Mouse (Mus musculus) bone marrow, adult 2 months (tissue): ENCODE data around the gene Bricd5. TPM values are rescaled to one million over a fixed set of nuclear protein-coding genes. Genes with fewer than 3 reads are reported as not detected.

Experiments
- H3K27ac ChIP-seq: fragments of 200-500 bp; 2 replicates; pipeline ENCODE4 v1.5.1; 2012; ENCODE audit warnings: low read depth, mild to moderate bottlenecking, control low read depth, inconsistent platforms, low read length; ENCODE audit not compliant: control insufficient read depth, poor library complexity, insufficient read depth
- H3K4me1 ChIP-seq: fragments of 200-500 bp; 2 replicates; pipeline ENCODE4 v1.6.1; 2011; ENCODE audit warnings: low read length; ENCODE audit not compliant: control insufficient read depth, insufficient read depth
- H3K4me3 ChIP-seq: fragments of 200-500 bp; replicated peaks from 2 replicates; pipeline ENCODE3; 2011; ENCODE audit warnings: mild to moderate bottlenecking, low read depth, low read length, control low read depth; ENCODE audit not compliant: control insufficient read depth
- CTCF ChIP-seq: fragments of 200-500 bp; IDR thresholded peaks from 2 replicates; pipeline ENCODE4 v1.5.1; 2011; ENCODE audit warnings: low read length, control low read depth; ENCODE audit not compliant: control insufficient read depth, insufficient read depth
- POLR2A ChIP-seq: fragments of 200-500 bp; IDR thresholded peaks from 2 replicates; pipeline ENCODE4 v1.6.1; 2011; ENCODE audit warnings: low read depth, mild to moderate bottlenecking, control low read depth, low read length, borderline replicate concordance; ENCODE audit not compliant: control insufficient read depth
- WGBS: fragments of 180-500 bp; shearing (Covaris S2); methylation state at CpG from one replicate; pipeline ENCODE4 v1.1.7; 2018; 5-methylcytosine and 5-hydroxymethylcytosine counted together
- polyA plus RNA-seq: library from polyadenylated mRNA; stranded (reverse); fragments of >200 nt; gene quantifications from 2 replicates; pipeline ENCODE4 v1.2.4, GENCODE M21; 2011; ENCODE audit warnings: low replicate concordance; ENCODE audit not compliant: missing spikeins, insufficient read depth, insufficient read length

The Bricd5 gene
- polyA plus RNA-seq, 1 experiment = not detected

DNA sequence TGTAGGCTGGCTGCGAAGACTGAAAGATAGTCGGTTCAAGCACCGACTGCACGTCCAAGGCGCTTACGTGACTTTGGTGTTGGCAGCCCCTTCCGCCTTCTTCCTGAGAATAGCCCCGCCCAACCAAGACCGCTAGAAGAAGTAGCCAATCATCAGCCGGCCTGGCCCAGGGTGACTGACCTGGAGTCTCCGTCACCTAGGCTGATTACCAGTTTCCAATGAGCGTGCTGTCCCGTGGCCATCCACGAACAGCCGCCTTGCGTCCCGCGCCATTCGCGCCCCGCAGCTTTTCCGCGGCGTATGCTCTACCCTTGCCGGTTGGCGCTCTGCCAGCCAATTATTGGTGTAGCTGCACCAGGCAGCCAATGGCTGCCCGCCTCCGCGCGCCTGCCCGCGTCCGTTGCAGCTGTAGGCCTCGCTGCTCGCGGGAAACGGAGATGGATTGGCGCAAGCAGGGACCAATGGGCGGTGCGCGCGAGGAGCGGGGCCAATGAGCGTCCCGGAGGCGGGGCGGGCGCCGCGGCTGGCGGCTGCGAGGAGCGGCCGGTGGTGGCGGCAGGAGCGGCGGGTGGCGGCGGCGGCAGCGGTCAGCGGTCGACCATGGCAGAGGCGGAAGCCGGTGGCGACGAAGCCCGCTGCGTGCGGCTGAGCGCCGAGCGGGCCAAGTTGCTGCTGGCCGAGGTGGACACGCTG lies 3.6 kb upstream of the Bricd5 start, which contains the start of the genes E4f1 and Pgp:
Gene E4f1, minus strand, starts transcription at position 404 of the 693 bp plus-strand sequence.
Gene Pgp, plus strand, starts transcription at position 483 of the 693 bp plus-strand sequence.
- under 1% methylated on average over 73 of the region's 75 CpGs for WGBS
- Histone ChIP-seq H3K4me1 (no peaks in the 10 kb centered on the region; the same call in none of the 2 replicates), H3K4me3 (peak within 1 kb of the TSS; percentile 94), H3K27ac (peak within 1 kb of the TSS; percentile 94)
- TF ChIP-seq CTCF = no peak
- peak; percentile 89; the same call in 1 of the 2 replicates for TF ChIP-seq POLR2A

DNA sequence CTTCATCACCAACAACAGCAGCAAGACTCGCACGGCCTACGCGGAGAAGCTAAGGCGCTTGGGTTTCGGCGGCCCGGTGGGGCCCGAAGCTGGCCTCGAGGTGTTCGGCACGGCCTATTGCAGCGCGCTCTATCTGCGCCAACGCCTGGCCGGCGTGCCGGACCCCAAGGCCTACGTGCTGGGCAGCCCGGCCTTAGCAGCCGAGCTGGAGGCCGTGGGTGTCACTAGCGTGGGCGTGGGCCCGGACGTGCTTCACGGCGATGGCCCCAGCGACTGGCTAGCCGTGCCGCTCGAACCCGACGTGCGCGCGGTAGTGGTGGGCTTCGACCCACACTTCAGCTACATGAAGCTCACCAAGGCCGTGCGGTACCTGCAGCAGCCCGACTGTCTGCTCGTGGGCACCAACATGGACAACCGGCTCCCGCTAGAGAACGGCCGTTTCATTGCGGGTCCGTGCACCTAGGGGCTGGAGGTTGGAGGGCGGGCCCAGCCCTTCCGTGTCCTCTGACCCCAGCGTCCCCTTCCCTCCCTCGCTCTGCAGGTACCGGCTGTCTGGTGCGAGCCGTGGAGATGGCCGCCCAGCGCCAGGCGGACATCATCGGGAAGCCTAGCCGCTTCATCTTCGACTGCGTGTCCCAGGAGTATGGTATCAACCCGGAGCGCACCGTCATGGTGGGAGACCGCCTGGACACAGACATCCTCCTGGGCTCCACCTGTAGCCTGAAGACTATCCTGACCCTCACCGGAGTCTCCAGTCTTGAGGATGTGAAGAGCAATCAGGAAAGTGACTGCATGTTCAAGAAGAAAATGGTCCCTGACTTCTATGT lies 2.8 kb upstream of the Bricd5 start:
- peak overlapping the region; percentile 81 for H3K27ac ChIP-seq
- no peaks in the 10 kb centered on the region; the same call in none of the 2 replicates for H3K4me1 ChIP-seq
- WGBS = 2% methylated on average over 68 of the region's 68 CpGs
- TF ChIP-seq POLR2A (peak; percentile 22; the same call in 1 of the 2 replicates), CTCF (no peak)
- peak overlapping the region; percentile 94 for H3K4me3 ChIP-seq

DNA sequence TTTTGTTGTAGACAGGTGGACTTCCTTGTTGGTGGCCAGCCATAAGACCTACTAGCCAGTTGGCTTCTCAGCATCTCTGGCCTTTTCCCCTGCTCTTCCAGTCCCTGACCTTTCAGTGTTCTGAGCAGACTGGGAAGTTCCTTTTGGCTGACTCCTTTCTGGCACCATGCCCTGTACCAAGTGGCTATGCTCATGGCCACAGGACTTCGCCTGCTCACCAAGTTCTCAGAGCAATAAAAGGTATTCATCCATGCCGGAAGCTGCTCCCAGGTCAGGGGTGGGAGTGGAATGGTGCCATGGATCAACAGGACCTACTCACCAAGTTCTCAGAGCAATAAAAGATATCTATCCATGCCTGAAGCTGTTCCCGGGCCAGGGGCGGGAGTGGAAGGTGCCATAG lies 1.2 kb upstream of the Bricd5 start:
- peaks cover 2% of the 10 kb centered on the region for H3K4me1 ChIP-seq
- H3K27ac ChIP-seq = no peak overlapping the region
- no peak for TF ChIP-seq CTCF
- no peak for TF ChIP-seq POLR2A
- peak overlapping the region; percentile 19 for H3K4me3 ChIP-seq
- WGBS = 75% methylated on average over 4 of the region's 4 CpGs

GRCm38 (mm10) chr17:24474557-24474956 lies 873 bp downstream of the Bricd5 start:
- TF ChIP-seq POLR2A = no peak
- no peak for TF ChIP-seq CTCF
- peaks cover 5% of the 10 kb centered on the region for H3K4me1 ChIP-seq
- no peak overlapping the region for H3K4me3 ChIP-seq
- 92% methylated on average over 5 of the region's 5 CpGs for WGBS
- no peak overlapping the region for H3K27ac ChIP-seq

DNA sequence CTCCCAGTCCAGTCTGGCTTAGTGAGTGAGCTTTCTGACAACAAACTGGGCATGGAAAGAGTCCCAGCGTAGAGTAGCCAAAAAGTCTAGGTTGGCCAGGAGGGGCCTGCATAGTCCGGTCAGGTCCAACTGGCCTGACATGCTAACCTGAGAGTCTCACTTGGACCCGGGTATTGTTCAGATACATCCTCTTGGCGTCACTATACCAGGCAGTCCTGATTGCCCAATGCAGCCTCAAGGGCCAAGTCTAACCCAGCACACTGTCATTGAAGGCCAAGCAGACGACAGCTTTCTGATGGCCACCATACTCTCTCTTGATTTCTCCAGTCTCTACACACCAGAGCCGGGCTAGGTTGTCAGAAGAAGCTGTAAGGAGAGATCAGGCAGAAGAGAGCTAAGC lies 1.9 kb downstream of the Bricd5 start:
- Histone ChIP-seq H3K4me3 (no peak overlapping the region), H3K4me1 (peaks cover 5% of the 10 kb centered on the region), H3K27ac (no peak overlapping the region)
- TF ChIP-seq POLR2A = no peak
- 75% methylated on average over 6 of the region's 6 CpGs for WGBS

DNA sequence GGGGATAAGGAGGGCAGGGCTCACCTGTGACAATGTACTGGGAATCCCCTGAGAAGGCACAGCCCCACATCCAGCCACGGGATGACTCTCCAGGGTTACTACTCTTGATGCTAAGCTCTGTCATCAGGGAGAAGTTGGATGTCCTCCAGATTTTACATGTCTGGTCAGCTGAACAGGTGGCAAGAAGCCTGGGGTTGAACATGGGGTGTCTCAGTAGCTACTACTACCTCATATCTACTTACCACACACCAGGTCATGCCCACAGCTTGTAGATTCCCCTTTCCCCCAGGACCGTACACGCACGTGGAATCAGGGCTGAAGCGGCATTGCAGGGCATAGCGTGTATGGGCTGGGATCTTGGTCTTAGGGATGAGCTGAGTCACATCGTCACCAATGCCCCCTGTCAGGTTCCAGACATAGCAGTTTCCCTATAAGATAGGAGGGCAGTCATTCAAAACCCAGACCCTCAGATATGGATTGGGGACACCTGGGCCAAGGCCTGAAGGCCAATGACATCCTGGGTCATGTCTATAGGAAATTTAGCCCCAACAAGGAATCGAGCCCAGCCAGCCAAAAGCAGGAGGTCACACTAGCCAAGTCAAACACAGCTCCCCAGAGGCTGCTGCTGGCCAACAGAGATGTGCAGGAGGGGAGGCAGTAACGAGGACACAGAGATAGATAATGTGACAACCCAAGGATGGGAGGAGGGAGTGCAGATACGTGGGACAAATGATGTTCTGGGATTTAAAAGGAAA lies 2.5 kb downstream of the Bricd5 start:
- Histone ChIP-seq H3K27ac (no peak overlapping the region), H3K4me1 (peaks cover 5% of the 10 kb centered on the region; the same call in 1 of the 2 replicates), H3K4me3 (peak overlapping the region; percentile 40)
- 86% methylated on average over 10 of the region's 10 CpGs for WGBS
- TF ChIP-seq CTCF (no peak), POLR2A (no peak)

- WGBS = 58% methylated on average over 20 of the region's 20 CpGs
- peak; percentile 8; the same call in 1 of the 2 replicates for TF ChIP-seq CTCF
- TF ChIP-seq POLR2A = 0 out of 2 replicates have a peak, but pooled peaks have one; percentile 7
- Histone ChIP-seq H3K27ac (peak overlapping the region; percentile 85), H3K4me1 (peaks cover 5% of the 10 kb centered on the region; the same call in 1 of the 2 replicates), H3K4me3 (peak overlapping the region; percentile 66)
Observed at GRCm38 (mm10) chr17:24477053-24477984, 3.6 kb downstream of the Bricd5 start.
